In genomic region chr19:55615743-55616142, GRCm38 (mm10) we compare ENCODE assay signal across 12 mouse cellular contexts.
A peak's percentile ranks its signal among the peaks of the same experiment; 100 is the strongest.
DNase-seq lines count a peak whose midpoint lies in the region; ATAC-seq lines count a peak whose summit lies in the region.
"Had no signal": no experiment of that assay in that cellular context is flagged by ENCODE, and none has a peak within 500 bp of the region (broad histone marks: within the 10 kb centered on the region; RNA-seq: fewer than 3 reads in every experiment).

No protein-coding gene starts in this region.

- WGBS in heart, embryonic 14.5 days, result 37% methylated on average over 5 of the region's 5 CpGs

- ATAC-seq in heart, embryonic 14.5 days (ENCODE audit: insufficient number of reproducible peaks, insufficient read depth, low FRiP score, low read depth), result peak; percentile 55

- H3K4me3 ChIP-seq in heart, embryonic 14.5 days (ENCODE audit: control insufficient read depth in 1 of 2, insufficient read depth in 1 of 2, low read depth in 1 of 2, low read length in 2 of 2), result no peak overlapping the region
- H3K4me3 ChIP-seq: limb, embryonic 13.5 days; neural tube, embryonic 12.5 days had no signal

- H3K36me3 ChIP-seq in heart, embryonic 14.5 days (ENCODE audit: control insufficient read depth, insufficient read depth, low read length), result no peaks in the 10 kb centered on the region
- H3K36me3 ChIP-seq: limb, embryonic 13.5 days; neural tube, embryonic 12.5 days had no signal

- no peaks in the 10 kb centered on the region for H3K9me3 ChIP-seq in heart, embryonic 14.5 days (ENCODE audit: control insufficient read depth, low read length)
- H3K9me3 ChIP-seq: limb, embryonic 13.5 days; neural tube, embryonic 12.5 days had no signal

- H3K27me3 ChIP-seq in heart, embryonic 14.5 days (ENCODE audit: control insufficient read depth, insufficient read depth, low read length), result no peaks in the 10 kb centered on the region

- H3K4me2 ChIP-seq in heart, embryonic 14.5 days (ENCODE audit: low read length), result no peak overlapping the region
- H3K4me2 ChIP-seq: limb, embryonic 13.5 days; neural tube, embryonic 12.5 days had no signal

- peaks cover 18 to 22% of the 10 kb centered on the region in 2 experiments for H3K4me1 ChIP-seq in heart, embryonic 14.5 days (ENCODE audit: control insufficient read depth in 2 of 2, insufficient read depth in 2 of 2, low read length in 2 of 2)

- H3K9ac ChIP-seq in heart, embryonic 14.5 days (ENCODE audit: low read length), result no peak overlapping the region
- H3K9ac ChIP-seq: limb, embryonic 13.5 days; neural tube, embryonic 12.5 days had no signal

- no peak overlapping the region for H3K27ac ChIP-seq in heart, embryonic 14.5 days (replicated peaks in 1 of 2; ENCODE audit: control insufficient read depth in 1 of 2, insufficient read depth in 1 of 2, low read depth in 2 of 2, low read length in 2 of 2)
- H3K27ac ChIP-seq: limb, embryonic 13.5 days; neural tube, embryonic 12.5 days had no signal

- DNase-seq in heart, adult 18-20 months, result no peak
- DNase-seq in ovary, postnatal 14 days (ENCODE audit: low spot score), result peak; percentile 31
- DNase-seq in ovary, postnatal 36 days (ENCODE audit: low spot score), result no peak
- peak; percentile 69 for DNase-seq in kidney, adult 9 months
- DNase-seq in kidney, postnatal 4 days, result peak; percentile 55 to 71
- DNase-seq in right cerebral cortex, postnatal 4 days, result no peak
- DNase-seq: cerebellum, adult 9-11 months; gastrocnemius, postnatal 14 days; thymus, postnatal 36 days had no signal

Comparison
In these comparisons a context has a peak if more than half of its experiments do, and no peak if none do; other contexts are left out.
1. DNase-seq: peak in ovary, postnatal 14 days (single experiment), kidney, adult 9 months (single experiment) and kidney, postnatal 4 days (2 of 2); none in heart, adult 18-20 months (0 of 2), ovary, postnatal 36 days (single experiment) and right cerebral cortex, postnatal 4 days (single experiment).